Mouse (Mus musculus): ENCODE results near the gene Mid1.
A peak's percentile ranks its signal among the peaks of the same experiment; 100 is the strongest.

Mid1 gene

GRCm38 (mm10) chrX:170019219-170019953 is 334.4 kb downstream of the Mid1 start:
- peak; percentile 63 for DNase-seq

- DNase-seq: peak; percentile 100
Measured at GRCm38 (mm10) chrX:170019954-170020689, 335.1 kb downstream of the Mid1 start.

- DNase-seq: peak; percentile 94
Measured at GRCm38 (mm10) chrX:170020690-170021050, 335.7 kb downstream of the Mid1 start.

- DNase-seq: peak; percentile 75
Measured at GRCm38 (mm10) chrX:170021205-170021604, 336.2 kb downstream of the Mid1 start.

- DNase-seq: peak; percentile 91
Measured at GRCm38 (mm10) chrX:170021750-170022461, 336.9 kb downstream of the Mid1 start.
